Mouse (Mus musculus): Measurements from ENCODE around the gene Cd276. TPM values are rescaled to one million over a fixed set of nuclear protein-coding genes. Genes with fewer than 3 reads are reported as not detected.
"Not testable (repeated sequence)": the region's sequence is repeated elsewhere in the genome, so short reads cannot be mapped to it uniquely, and the experiment has no call there.

The Cd276 gene
- total and polyA plus RNA-seq, 2 experiments from 2014 or later, result 26.0 to 26.2 TPM

DNA sequence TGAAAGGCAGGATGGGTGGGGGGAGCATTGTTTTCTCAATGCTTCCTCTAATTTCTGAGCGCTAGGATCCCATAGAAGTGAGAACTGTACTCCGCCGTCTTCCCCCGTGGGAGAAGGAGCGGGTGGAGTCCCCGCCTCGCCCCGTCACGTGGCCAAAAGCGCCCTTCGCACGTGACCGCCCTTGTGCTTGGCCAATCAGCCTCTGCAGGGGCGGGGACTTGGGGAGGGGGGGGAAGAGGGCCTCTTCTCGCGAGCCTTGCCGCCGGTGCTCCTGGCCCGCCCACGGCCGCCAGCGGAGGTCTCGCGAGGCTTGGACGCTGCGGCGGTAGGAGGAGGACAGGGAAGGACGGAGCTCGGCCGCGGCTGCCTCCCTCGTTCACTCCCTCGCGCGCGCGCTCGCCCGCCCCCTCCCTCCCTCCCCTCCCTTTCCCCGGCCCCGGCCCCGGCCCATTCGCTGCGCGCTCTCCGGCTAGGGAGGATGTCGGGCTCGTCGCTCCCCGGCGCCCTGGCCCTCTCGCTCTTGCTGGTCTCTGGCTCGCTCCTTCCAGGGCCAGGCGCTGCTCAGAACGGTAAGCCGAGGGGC is 26.8 kb upstream of the Cd276 start, which contains the start of gene Nptn:
Gene Nptn, plus strand, starts transcription at position 283 of the 583 bp plus-strand sequence.
- no peak for TF ChIP-seq CTCF (IDR thresholded peaks at IDR 0.05; ENCODE audit: low read depth)
- H3K4me1 ChIP-seq (ENCODE audit: insufficient read depth), result peaks cover 6% of the 10 kb centered on the region; the same call in 1 of the 2 replicates
- ATAC-seq, result peak; percentile 98
- H3K4me2 ChIP-seq (ENCODE audit: low read depth), result peak within 1 kb of the TSS; percentile 77
- H3K9ac ChIP-seq, result peak within 1 kb of the TSS; percentile 98
- H3K27me3 ChIP-seq (ENCODE audit: insufficient read depth, low read length), result no peaks in the 10 kb centered on the region
- peak within 1 kb of the TSS; percentile 99 for H3K27ac ChIP-seq (ENCODE audit: low read depth, low read length)
- peak within 1 kb of the TSS; percentile 99 for H3K4me3 ChIP-seq (ENCODE audit: low read depth, low read length)
- peak; percentile 99 for DNase-seq
- no peaks in the 10 kb centered on the region for H3K36me3 ChIP-seq (ENCODE audit: insufficient read depth)
- 1% methylated on average over 41 of the region's 56 CpGs for WGBS
- H3K9me3 ChIP-seq (ENCODE audit: low read length), result no peaks in the 10 kb centered on the region

DNA sequence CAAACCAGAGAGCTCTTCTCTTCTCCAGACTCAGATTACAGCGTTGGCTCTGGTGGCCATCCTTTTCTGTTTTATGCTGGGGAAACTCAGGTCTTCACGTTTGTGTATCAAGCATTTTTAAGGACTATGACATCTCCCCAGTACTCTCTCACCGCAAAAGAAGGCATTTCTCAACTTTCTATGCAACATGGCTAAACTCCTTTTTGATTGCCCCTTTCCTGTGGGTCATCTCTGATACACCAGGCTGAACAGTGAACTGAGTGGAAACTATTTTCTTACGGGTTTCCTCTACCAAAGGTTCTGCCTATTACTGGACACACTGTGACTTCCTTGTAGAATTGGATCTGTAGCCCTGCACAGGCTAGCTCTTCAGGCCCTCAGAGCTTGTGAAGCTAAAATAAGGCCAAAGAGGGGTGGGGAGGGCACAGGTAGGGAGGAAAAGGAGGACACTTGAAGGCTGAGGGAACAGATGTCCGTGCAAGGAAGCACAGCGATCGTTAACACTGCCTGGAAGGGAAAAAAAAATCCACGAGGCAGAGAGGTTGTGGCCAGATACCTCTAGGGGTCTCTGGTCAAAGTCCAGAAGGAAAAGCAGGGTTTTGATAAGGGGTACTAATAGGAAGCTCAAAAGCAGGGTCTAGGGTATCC is 26.2 kb upstream of the Cd276 start:
- H3K27ac ChIP-seq (ENCODE audit: low read depth, low read length), result peak overlapping the region; percentile 80
- ATAC-seq (no peak), DNase-seq (no peak)
- H3K36me3 ChIP-seq (ENCODE audit: insufficient read depth), result no peaks in the 10 kb centered on the region
- WGBS, result 36% methylated on average over 8 of the region's 8 CpGs
- H3K4me3 ChIP-seq (ENCODE audit: low read depth, low read length), result peak overlapping the region; percentile 99
- no peaks in the 10 kb centered on the region for H3K27me3 ChIP-seq (ENCODE audit: insufficient read depth, low read length)
- H3K4me2 ChIP-seq (ENCODE audit: low read depth), result peak overlapping the region; percentile 57
- peak; percentile 3; the same call in 1 of the 2 replicates for TF ChIP-seq CTCF (IDR thresholded peaks at IDR 0.05; ENCODE audit: low read depth)
- H3K9ac ChIP-seq, result peak overlapping the region; percentile 44
- H3K4me1 ChIP-seq (ENCODE audit: insufficient read depth), result peaks cover 6% of the 10 kb centered on the region; the same call in 1 of the 2 replicates
- H3K9me3 ChIP-seq (ENCODE audit: low read length), result no peaks in the 10 kb centered on the region

DNA sequence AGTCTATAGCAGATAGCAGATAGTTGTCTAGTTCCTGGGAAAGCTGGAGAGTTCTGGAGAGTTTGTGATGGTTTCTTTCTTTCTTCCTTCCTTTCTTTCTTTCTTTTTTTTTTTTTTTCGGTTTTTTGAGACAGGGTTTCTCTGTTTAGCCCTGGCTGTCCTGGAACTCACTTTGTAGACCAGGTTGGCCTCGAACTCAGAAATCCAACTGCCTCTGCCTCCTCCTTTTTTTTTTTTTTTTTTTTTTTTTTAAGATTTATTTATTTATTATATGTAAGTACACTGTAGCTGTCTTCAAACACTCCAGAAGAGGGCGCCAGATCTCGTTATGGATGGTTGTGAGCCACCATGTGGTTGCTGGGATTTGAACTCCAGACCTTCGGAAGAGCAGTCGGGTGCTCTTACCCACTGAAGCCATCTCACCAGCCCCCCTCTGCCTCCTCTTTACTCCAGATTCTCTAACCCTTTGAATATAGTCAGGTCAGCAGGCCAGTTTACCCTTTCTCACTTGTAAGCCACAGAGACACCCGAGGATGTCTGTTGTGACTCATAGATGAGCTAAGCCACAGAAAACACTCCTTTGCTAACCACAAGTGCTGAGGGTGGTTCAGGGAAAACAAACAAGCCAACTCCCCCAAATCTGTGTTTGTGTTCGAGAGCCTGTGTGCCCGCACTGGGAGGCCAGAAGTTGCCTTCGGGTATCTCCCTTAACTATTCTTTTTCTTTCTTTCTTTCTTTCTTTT is 25.4 kb upstream of the Cd276 start:
- H3K4me1 ChIP-seq (ENCODE audit: insufficient read depth); H3K4me2 ChIP-seq (ENCODE audit: low read depth); H3K4me3 ChIP-seq (ENCODE audit: low read depth, low read length); H3K9me3 ChIP-seq (ENCODE audit: low read length); ATAC-seq; H3K27ac ChIP-seq (ENCODE audit: low read depth, low read length); H3K27me3 ChIP-seq (ENCODE audit: insufficient read depth, low read length); H3K9ac ChIP-seq; H3K36me3 ChIP-seq (ENCODE audit: insufficient read depth); DNase-seq: not testable (repeated sequence)
- WGBS, result 83% methylated on average over 10 of the region's 10 CpGs

GRCm38 (mm10) chr9:58578669-58579068 is 23.4 kb upstream of the Cd276 start:
- Histone ChIP-seq H3K4me1 (ENCODE audit: insufficient read depth) (no peaks in the 10 kb centered on the region), H3K4me2 (ENCODE audit: low read depth) (no peak overlapping the region), H3K4me3 (ENCODE audit: low read depth, low read length) (no peak overlapping the region), H3K27ac (ENCODE audit: low read depth, low read length) (no peak overlapping the region), H3K9me3 (ENCODE audit: low read length) (no peaks in the 10 kb centered on the region), H3K9ac (no peak overlapping the region), H3K36me3 (ENCODE audit: insufficient read depth) (no peaks in the 10 kb centered on the region), H3K27me3 (ENCODE audit: insufficient read depth, low read length) (no peaks in the 10 kb centered on the region)
- DNase-seq, result peak; percentile 78
- WGBS, result 24% methylated on average over 3 of the region's 3 CpGs
- peak; percentile 88 for TF ChIP-seq CTCF (IDR thresholded peaks at IDR 0.05; ENCODE audit: low read depth)
- no peak for ATAC-seq

GRCm38 (mm10) chr9:58571001-58571400 is 15.8 kb upstream of the Cd276 start:
- H3K4me1 ChIP-seq (ENCODE audit: insufficient read depth), result no peaks in the 10 kb centered on the region
- no peak for TF ChIP-seq CTCF (IDR thresholded peaks at IDR 0.05; ENCODE audit: low read depth)
- H3K27ac ChIP-seq (ENCODE audit: low read depth, low read length), result no peak overlapping the region
- no peaks in the 10 kb centered on the region; the same call in 1 of the 2 replicates for H3K36me3 ChIP-seq (ENCODE audit: insufficient read depth)
- no peak for ATAC-seq
- H3K9me3 ChIP-seq (ENCODE audit: low read length), result no peaks in the 10 kb centered on the region
- H3K27me3 ChIP-seq (ENCODE audit: insufficient read depth, low read length), result no peaks in the 10 kb centered on the region
- no peak overlapping the region for H3K9ac ChIP-seq
- DNase-seq, result no peak
- 91% methylated on average over 1 of the region's 1 CpGs for whole genome bisulfite sequencing
- no peak overlapping the region for H3K4me2 ChIP-seq (ENCODE audit: low read depth)
- H3K4me3 ChIP-seq (ENCODE audit: low read depth, low read length), result no peak overlapping the region

DNA sequence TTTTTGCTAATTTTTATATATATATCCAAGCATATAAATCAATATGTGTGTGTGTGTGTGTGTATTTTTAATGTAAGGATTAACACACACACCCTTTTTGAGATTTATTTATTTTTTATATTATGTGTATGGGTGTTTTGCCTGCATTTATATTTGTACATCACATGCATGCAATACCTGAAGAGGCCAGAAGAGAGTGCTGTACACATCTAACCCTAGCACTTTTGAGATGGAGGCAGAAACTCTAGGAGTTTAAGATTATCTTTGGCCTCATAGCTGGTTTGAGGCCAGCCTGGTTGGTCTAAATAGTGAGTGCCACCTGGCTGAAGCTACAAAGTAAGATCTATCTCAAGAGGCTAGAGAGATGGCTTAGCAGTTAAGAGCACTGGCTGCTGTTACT is 12.4 kb upstream of the Cd276 start:
- H3K4me3 ChIP-seq (ENCODE audit: low read depth, low read length), result no peak overlapping the region
- DNase-seq (no peak), ATAC-seq (no peak)
- TF ChIP-seq CTCF (IDR thresholded peaks at IDR 0.05; ENCODE audit: low read depth), result peak; percentile 51
- no peaks in the 10 kb centered on the region; the same call in 1 of the 2 replicates for H3K36me3 ChIP-seq (ENCODE audit: insufficient read depth)
- no peaks in the 10 kb centered on the region for H3K27me3 ChIP-seq (ENCODE audit: insufficient read depth, low read length)
- H3K9me3 ChIP-seq (ENCODE audit: low read length), result no peaks in the 10 kb centered on the region
- H3K4me2 ChIP-seq (ENCODE audit: low read depth), result no peak overlapping the region
- no peaks in the 10 kb centered on the region for H3K4me1 ChIP-seq (ENCODE audit: insufficient read depth)
- no peak overlapping the region for H3K27ac ChIP-seq (ENCODE audit: low read depth, low read length)
- H3K9ac ChIP-seq, result no peak overlapping the region

GRCm38 (mm10) chr9:58565945-58566344 is 10.7 kb upstream of the Cd276 start:
- H3K4me2 ChIP-seq (ENCODE audit: low read depth); H3K9me3 ChIP-seq (ENCODE audit: low read length); H3K36me3 ChIP-seq (ENCODE audit: insufficient read depth); H3K9ac ChIP-seq; ATAC-seq; H3K4me1 ChIP-seq (ENCODE audit: insufficient read depth); DNase-seq; H3K4me3 ChIP-seq (ENCODE audit: low read depth, low read length); H3K27ac ChIP-seq (ENCODE audit: low read depth, low read length); H3K27me3 ChIP-seq (ENCODE audit: insufficient read depth, low read length): not testable (repeated sequence)
- WGBS, result 82% methylated on average over 3 of the region's 3 CpGs
